Mouse (Mus musculus): ENCODE measurements at regions not wholly inside any gene's neighbourhood (a gene's known extent, or its start where the extent isn't known, plus 50 kb on each side); places are given as distances from the start of the nearest gene placed in this dataset.

- TF ChIP-seq SIN3A (IDR thresholded peaks at IDR 0.05; ENCODE audit: low read length) (no peak), PAX5 (IDR thresholded peaks at IDR 0.05; ENCODE audit: low read length) (no peak), CTCF (conservative IDR thresholded peaks at IDR 0.05 in 1 of 2, IDR thresholded peaks at IDR 0.05 in 1 of 2; ENCODE audit: low read depth in 2 of 2, low read length in 2 of 2) (no peak)
Observed at GRCm38 (mm10) chr1:77267311-77268003, 247.4 kb downstream of the Epha4 start.

All from CH12.LX (cell line).